Comparison of ENCODE assay signal across 11 mouse cellular contexts in the genomic region with DNA sequence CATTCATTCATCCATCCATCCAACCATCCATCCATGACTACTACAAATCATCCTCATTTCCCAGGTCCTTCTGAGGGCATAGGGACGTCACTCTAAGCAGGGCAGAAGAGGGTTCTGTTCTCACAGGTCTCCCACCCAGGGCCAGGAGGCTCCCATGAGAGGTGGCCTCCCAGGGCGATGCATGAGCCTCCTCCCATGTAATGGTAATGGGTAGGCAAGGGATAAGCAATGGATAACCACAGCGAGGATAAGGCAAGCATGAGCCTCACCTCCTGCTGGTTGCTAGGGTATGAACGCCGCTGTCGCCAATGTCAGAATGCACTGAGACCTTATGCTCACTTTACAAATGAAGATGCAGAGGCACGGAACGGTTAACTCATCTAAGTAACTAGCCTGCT. TPM values are rescaled to one million over a fixed set of nuclear protein-coding genes. Genes with fewer than 3 reads are reported as not detected.
DNase-seq lines count a peak whose midpoint lies in the region; ATAC-seq and TF ChIP-seq lines count a peak whose summit lies in the region.
"Had no signal": no experiment of that assay in that cellular context is flagged by ENCODE, and none has a peak within 500 bp of the region (broad histone marks: within the 10 kb centered on the region; RNA-seq: fewer than 3 reads in every experiment).

No protein-coding gene starts in this region.

- no peak overlapping the region for H3K4me3 ChIP-seq in left cerebral cortex, adult 2 months
- H3K4me3 ChIP-seq: embryonic facial prominence, embryonic 15.5 days; erythroblast, embryonic 14.5 days; forebrain, embryonic 10.5 days; heart, embryonic 10.5 days had no signal

- peak; percentile 63 for DNase-seq in cerebellum, adult 9-11 months
- DNase-seq in cerebellum, postnatal 4 days (ENCODE audit: low spot score in 2 of 2) = no peak
- DNase-seq in frontal cortex, postnatal 25 days (ENCODE audit: low spot score in 2 of 2) = no peak
- no peak for DNase-seq in left cerebral cortex, adult 2 months (ENCODE audit: extremely low spot score in 1 of 2, low spot score in 2 of 2)
- DNase-seq in left cerebral cortex, postnatal 14 days (ENCODE audit: low spot score in 2 of 2) = no peak

- intact Hi-C loops in left cerebral cortex, adult 2 months (cut with DNase I) = no loop called here
- intact Hi-C loops in left cerebral cortex, postnatal 14 days (cut with DNase I) = loop anchor here (5.0 kb wide), 1 partner anchor 302 kb away; the partner anchor contains the start of gene Gabbr2

- peak overlapping the region; percentile 22; the same call in 1 of the 2 replicates for H3K27ac ChIP-seq in left cerebral cortex, adult 2 months
- H3K27ac ChIP-seq: embryonic facial prominence, embryonic 15.5 days; forebrain, embryonic 10.5 days; heart, embryonic 10.5 days; hindbrain, embryonic 14.5 days had no signal

- no peak for TF ChIP-seq CTCF in left cerebral cortex, adult 2 months (IDR thresholded peaks at IDR 0.05)

- peak; percentile 7; the same call in 1 of the 2 replicates for ATAC-seq in frontal cortex, adult (ENCODE audit: low TSS enrichment)

RNA-seq across cellular contexts. Expression of gene Tbc1d2, which starts 40.0 kb away (rescaled TPM):
- total RNA-seq in left cerebral cortex, adult 2 months (2021) = 1 to 10 TPM; 3.4 to 4.8 TPM
- total RNA-seq in left cerebral cortex, postnatal 14 days (2021) = 1 to 10 TPM; 2.7 to 2.9 TPM
